Mouse (Mus musculus) CD8-positive naive resting alpha-beta T cell, adult 2 months (primary cell): ENCODE measurements around the gene H6pd.
A peak's percentile ranks its signal among the peaks of the same experiment; 100 is the strongest.

ENCODE experiments used
- DNase-seq, 2 experiments: peaks; one replicate each; pipeline ENCODE4 v3.0.0; 2022; ENCODE audit warnings: low read depth in 2 of 2, low spot score in 2 of 2

Gene H6pd

GRCm38 (mm10) chr4:149999931-150000555 lies 8.8 kb downstream of the H6pd start:
- no peak for DNase-seq

GRCm38 (mm10) chr4:149999510-149999900 lies 9.3 kb downstream of the H6pd start:
- DNase-seq, result no peak

- no peak for DNase-seq
Measured at GRCm38 (mm10) chr4:149998786-149999509, 9.9 kb downstream of the H6pd start.

DNA sequence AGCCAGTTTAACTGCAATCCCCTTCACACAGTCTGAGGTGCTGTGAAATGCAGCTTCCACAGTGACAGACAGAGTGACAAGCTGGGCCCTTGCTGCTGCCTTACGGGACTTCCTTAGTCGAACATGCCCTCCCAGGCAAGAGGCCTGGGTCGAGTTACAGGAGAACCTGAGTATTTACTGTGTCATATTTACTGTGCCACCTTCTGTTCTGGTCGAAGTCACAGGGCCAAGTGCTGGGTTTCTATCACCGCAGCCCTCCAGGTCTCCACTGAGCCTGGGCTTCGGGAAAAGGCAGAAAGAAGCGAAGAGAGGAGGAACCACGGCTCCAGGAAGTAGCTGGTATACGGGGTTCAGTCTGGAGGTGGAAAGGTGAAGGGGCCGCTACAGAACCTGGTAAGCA lies 10.8 kb downstream of the H6pd start:
- DNase-seq, result peak; percentile 11 to 13

DNA sequence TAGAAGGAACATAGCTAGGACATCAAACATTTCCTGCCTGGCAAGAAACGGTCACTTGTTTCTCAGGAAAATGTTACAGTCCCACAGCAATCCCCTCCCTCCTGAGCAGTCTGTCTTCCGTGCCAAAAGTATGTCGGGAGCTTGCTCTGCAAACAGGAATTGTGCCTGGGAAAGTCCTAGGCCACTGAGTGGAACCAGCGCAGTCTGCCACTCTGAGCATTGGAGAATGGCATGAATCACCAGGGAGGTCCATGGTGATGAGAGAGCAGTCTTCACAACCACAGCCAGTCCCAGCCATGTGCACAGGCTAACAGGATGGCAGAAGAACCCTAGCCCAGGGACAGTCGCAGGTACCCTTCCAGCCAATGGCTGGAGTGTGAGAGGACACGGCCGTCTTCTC lies 12.4 kb downstream of the H6pd start:
- no peak for DNase-seq

DNA sequence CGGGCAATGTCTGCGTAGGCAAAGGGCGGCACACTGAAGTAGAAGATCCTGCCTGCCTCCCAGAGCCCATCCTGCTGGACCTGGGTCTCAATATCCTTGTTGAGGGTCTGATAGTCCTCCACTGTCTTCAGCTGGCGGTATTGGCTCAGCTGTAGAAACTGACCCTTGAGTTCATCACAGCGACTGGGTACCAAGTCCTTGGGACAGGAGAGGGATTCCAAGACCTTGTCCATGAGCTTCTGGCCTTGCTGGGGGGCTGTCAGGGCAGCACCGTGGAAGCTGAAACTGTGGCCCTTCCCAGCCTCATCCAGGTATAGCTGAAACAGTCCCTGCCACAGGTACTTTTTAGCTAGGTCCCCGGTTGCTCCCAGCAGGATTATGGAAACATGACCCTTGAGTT lies 12.9 kb downstream of the H6pd start:
- no peak for DNase-seq

- no peak for DNase-seq
Measured at GRCm38 (mm10) chr4:149994218-149994617, 14.6 kb downstream of the H6pd start.

- no peak for DNase-seq
Measured at GRCm38 (mm10) chr4:149992670-149993032, 16.2 kb downstream of the H6pd start.

GRCm38 (mm10) chr4:149991755-149992669 lies 16.8 kb downstream of the H6pd start:
- no peak for DNase-seq

- DNase-seq, result peak; percentile 15 to 32
Measured at GRCm38 (mm10) chr4:149990954-149991633, 17.7 kb downstream of the H6pd start.

DNA sequence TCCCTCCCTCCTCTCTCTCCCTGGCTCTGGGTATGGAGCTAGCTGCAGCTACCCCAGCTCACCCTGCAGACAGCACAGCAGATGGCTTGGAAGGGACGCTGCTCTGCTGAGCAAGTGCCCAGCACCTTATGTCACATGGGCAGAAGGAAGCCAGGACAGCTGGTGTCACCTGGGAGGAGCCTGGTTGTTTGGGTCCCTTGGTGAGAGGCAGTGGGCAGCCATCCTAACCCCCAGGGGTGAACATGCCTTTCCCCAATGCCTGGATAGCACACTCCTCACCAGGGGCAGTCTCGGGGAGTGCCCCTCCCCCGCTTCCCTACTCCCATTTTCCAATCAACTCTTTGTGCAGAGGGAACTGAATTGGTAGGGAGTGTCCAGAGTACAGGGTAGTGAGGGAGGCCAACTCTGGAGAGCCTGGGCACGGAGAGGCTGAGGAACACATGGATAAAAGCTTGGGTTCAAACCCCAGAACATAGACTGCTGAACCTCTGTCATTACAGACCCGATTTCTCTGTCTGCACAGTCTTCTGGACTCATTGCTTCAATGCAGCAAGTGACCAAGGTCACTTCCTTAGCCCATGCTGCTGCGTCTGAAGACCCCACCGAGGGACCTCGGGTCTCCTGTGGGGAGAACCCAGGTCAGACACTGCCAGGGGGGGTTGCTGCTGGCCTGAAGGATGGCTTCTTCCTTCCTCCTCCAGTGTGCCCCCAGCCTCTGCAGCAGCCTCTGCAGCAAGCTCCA lies 18.4 kb downstream of the H6pd start:
- no peak for DNase-seq

DNA sequence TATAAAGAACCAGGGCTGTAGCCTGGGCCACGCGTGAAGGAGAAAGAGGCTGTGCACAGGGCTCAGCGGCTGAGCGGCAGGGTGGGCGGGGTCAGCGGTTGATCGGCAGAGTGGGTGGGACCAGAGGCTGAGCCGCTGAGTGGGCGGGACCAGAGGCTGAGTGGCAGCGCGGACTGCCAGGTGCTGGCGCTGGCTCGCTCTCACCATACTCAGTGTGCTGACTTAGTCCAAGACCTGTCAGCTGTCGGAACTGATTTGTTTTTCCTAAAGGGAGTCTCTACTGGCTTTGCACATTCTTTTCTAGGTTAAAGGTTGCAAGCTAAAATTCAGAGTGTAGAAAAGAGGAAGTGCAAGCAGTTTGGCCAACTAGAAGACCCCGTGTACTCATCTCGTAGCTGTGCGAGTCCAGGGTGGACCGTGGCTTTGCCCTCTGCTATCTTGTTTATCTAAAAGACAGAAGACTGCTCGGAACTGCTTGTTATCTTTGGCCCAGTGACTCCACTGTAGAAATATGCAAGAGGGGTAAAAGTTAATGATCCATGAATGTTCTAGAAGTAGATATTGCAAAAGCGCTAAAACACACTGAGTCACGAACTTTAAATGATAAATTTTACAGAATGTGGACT lies 19.8 kb downstream of the H6pd start:
- peak; percentile 69 to 87 for DNase-seq

DNA sequence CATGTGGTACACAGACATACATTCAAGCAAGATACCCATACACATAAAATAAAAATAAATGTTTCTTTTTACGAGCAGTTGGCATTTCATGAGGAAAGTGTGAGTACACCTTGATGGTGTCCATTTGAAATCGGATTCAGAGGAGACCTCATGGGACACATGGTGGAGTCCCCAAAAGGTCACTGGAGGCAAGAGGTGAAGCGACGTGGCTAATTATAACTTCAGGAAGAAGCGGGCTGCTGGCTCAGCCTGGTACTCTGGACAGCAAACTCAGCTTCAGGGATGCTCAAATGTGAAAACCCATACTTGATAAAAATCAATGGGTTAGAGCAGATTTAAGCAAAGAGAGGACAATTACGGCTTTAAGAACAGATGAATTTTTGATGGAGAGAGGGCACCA lies 20.5 kb downstream of the H6pd start:
- no peak for DNase-seq

GRCm38 (mm10) chr4:149986671-149987417 lies 22.0 kb downstream of the H6pd start:
- no peak for DNase-seq

GRCm38 (mm10) chr4:149983921-149984645 lies 24.7 kb downstream of the H6pd start:
- DNase-seq, result no peak

DNA sequence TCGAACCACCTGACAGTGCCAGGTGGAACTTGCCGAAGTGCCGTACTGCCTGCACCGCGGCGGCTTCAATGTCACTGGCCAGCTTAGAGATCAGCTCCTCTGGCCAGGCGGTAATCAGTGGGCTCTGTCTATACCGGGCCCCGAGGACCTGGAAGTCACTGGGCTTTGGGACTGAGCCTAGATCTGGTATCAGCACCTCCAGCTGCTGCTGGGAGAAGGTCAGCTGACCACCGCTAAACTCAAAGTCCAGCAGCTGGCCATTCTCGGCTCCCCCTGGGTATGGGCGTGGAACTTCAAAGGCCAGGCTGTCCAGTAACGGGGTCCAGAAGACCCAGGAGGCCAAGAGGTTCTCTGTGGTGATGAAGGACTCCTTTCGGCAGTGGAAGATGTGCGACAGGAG lies 26.7 kb downstream of the H6pd start:
- DNase-seq, result no peak

DNA sequence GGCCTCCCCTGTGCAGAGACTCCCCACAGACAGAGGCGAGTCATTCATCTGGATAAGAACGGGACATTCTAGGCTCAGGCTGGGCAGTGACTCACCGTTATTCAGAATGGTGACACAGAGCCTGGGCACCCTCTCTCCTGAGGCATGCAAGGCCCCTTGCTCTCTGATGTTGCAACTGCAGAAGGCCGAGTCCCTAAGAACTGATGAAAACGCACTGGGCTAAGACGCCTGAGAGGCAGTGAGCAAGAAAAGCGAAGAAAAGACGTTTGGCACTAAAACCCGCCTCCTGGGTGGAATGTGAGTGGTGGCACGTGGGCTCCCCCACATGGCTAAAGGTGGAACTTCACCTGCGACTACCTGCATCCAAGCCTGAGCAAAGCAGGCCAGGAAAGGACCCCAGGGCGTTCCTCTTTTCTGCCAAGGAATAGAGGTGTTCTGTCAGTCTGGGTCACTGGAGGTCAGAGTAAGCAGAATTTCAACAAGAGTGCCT lies 29.0 kb downstream of the H6pd start:
- peak; percentile 72 to 82 for DNase-seq

DNA sequence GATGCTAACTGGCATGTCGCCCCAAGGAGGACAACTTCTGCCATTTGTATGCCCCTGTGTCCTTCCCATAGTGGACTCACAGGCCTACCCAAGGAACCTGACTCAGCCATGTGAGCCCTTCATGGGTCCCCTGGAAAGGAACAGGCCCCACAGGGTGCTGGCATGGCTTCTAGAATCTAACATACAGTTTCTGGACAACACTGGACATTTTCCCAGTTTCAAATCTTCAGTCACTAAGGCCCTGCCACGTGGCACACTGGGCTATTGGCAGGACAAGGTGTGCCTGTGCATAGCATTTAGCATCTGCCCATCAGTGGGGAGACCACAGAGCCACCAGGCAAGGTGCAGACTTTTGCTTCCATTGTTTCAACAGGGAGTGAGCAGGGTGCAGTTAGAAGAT lies 30.0 kb downstream of the H6pd start:
- DNase-seq, result no peak
